Mouse (Mus musculus) erythroblast, embryonic 14.5 days (primary cell): ENCODE measurements at regions not wholly inside any gene's neighbourhood (a gene's known extent, or its start where the extent isn't known, plus 50 kb on each side); places are given as distances from the start of the nearest gene placed in this dataset.

Experiments
- GATA1 ChIP-seq: IDR thresholded peaks from 2 replicates; pipeline ENCODE4 v1.6.1; 2012; ENCODE audit warnings: low read length, inconsistent platforms, mixed read lengths
- TAL1 ChIP-seq: IDR thresholded peaks from 3 replicates; pipeline ENCODE4 v1.6.1; 2012; ENCODE audit warnings: low read length, inconsistent platforms, mixed read lengths

DNA sequence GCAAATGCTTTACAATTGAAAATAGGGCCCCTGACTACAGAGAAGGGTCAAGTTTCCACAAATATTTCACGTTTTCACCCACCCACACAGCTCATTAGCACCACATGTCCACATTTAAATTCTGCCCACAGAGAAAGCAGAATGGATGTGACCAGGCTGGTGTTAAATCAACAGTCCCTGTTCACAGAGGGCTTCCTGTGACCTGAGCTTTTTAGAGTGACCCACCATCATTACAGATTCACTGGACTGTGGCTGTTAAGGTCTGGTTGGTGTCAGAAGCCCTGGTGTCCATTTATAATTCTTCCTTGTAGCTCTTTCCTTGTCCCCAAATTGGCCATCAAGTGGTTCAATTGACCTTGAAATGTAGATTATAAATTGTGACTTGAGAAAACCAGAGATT, 553.2 kb upstream of the Auts2 start:
- TF ChIP-seq GATA1: no peak
- TF ChIP-seq TAL1: no peak
